Mouse (Mus musculus): ENCODE data around the gene Mtmr6. TPM values are rescaled to one million over a fixed set of nuclear protein-coding genes. Genes with fewer than 3 reads are reported as not detected.

Mtmr6 gene
- total and polyA plus RNA-seq, 2 experiments from 2014 or later = 21.8 to 29.0 TPM

GRCm38 (mm10) chr14:60254774-60255173 lies 10.3 kb upstream of the Mtmr6 start:
- Histone ChIP-seq H3K4me2 (ENCODE audit: low read depth, low read length) (no peak overlapping the region), H3K4me1 (ENCODE audit: control insufficient read depth, insufficient read depth) (peaks cover 7% of the 10 kb centered on the region; the same call in 1 of the 2 replicates), H3K36me3 (replicated peaks; ENCODE audit: control insufficient read depth, insufficient read depth, low read length) (no peaks in the 10 kb centered on the region), H3K9ac (replicated peaks; ENCODE audit: low read depth, low read length) (no peak overlapping the region), H3K27ac (ENCODE audit: low read depth) (no peak overlapping the region), H3K4me3 (ENCODE audit: low read depth, low read length) (no peak overlapping the region), H3K27me3 (ENCODE audit: control insufficient read depth, insufficient read depth, low read length) (no peaks in the 10 kb centered on the region), H3K9me3 (replicated peaks; ENCODE audit: control insufficient read depth, low read length) (no peaks in the 10 kb centered on the region)
- ATAC-seq (ENCODE audit: insufficient read depth, low read depth) (no peak), DNase-seq (ENCODE audit: low spot score) (no peak)
- TF ChIP-seq CTCF (IDR thresholded peaks at IDR 0.05; ENCODE audit: low read depth) = no peak
- no peak for TF ChIP-seq EP300 (IDR thresholded peaks at IDR 0.05; ENCODE audit: low read depth)

DNA sequence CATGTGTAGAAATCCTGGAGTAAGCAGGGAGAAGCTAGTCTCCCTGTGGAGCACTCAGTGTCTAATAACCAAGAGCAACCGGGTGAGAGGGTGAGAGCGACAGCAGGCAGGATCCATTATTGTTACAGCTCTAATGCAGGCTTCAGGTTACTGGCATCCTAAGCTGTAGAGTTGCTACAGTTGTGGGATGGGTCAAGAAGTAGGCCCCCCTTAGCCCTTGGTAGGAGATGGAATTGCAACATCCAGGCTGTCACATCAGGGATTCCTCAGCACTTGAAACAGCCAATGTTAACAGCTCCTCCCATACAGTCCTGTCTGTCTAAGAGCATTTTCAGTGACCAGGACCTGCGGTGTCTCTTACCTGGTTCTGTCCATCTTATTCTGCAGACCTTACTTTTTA lies 8.7 kb upstream of the Mtmr6 start:
- Histone ChIP-seq H3K9ac (replicated peaks; ENCODE audit: low read depth, low read length) (no peak overlapping the region), H3K9me3 (replicated peaks; ENCODE audit: control insufficient read depth, low read length) (no peaks in the 10 kb centered on the region), H3K27me3 (ENCODE audit: control insufficient read depth, insufficient read depth, low read length) (no peaks in the 10 kb centered on the region), H3K36me3 (replicated peaks; ENCODE audit: control insufficient read depth, insufficient read depth, low read length) (no peaks in the 10 kb centered on the region), H3K4me2 (ENCODE audit: low read depth, low read length) (no peak overlapping the region), H3K4me3 (ENCODE audit: low read depth, low read length) (no peak overlapping the region), H3K4me1 (ENCODE audit: control insufficient read depth, insufficient read depth) (peaks cover 7% of the 10 kb centered on the region; the same call in 1 of the 2 replicates), H3K27ac (ENCODE audit: low read depth) (no peak overlapping the region)
- DNase-seq (ENCODE audit: low spot score) (no peak), ATAC-seq (ENCODE audit: insufficient read depth, low read depth) (no peak)
- WGBS = 22% methylated on average over 3 of the region's 3 CpGs
- TF ChIP-seq EP300 (IDR thresholded peaks at IDR 0.05; ENCODE audit: low read depth) (no peak), CTCF (IDR thresholded peaks at IDR 0.05; ENCODE audit: low read depth) (no peak)

GRCm38 (mm10) chr14:60257101-60257500 lies 7.9 kb upstream of the Mtmr6 start:
- Histone ChIP-seq H3K9ac (replicated peaks; ENCODE audit: low read depth, low read length) (no peak overlapping the region), H3K36me3 (replicated peaks; ENCODE audit: control insufficient read depth, insufficient read depth, low read length) (no peaks in the 10 kb centered on the region), H3K27me3 (ENCODE audit: control insufficient read depth, insufficient read depth, low read length) (no peaks in the 10 kb centered on the region), H3K9me3 (replicated peaks; ENCODE audit: control insufficient read depth, low read length) (no peaks in the 10 kb centered on the region), H3K4me1 (ENCODE audit: control insufficient read depth, insufficient read depth) (peaks cover 6% of the 10 kb centered on the region; the same call in 1 of the 2 replicates), H3K4me3 (ENCODE audit: low read depth, low read length) (no peak overlapping the region), H3K4me2 (ENCODE audit: low read depth, low read length) (no peak overlapping the region), H3K27ac (ENCODE audit: low read depth) (no peak overlapping the region)
- DNase-seq (ENCODE audit: low spot score) (no peak), ATAC-seq (ENCODE audit: insufficient read depth, low read depth) (no peak)
- TF ChIP-seq EP300 (IDR thresholded peaks at IDR 0.05; ENCODE audit: low read depth) = no peak
- 70% methylated on average over 4 of the region's 4 CpGs for WGBS

- no peak for ATAC-seq (ENCODE audit: insufficient read depth, low read depth)
- no peak overlapping the region for H3K4me2 ChIP-seq (ENCODE audit: low read depth, low read length)
- no peak for TF ChIP-seq EP300 (IDR thresholded peaks at IDR 0.05; ENCODE audit: low read depth)
- no peak for TF ChIP-seq CTCF (IDR thresholded peaks at IDR 0.05; ENCODE audit: low read depth)
- WGBS = 85% methylated on average over 1 of the region's 1 CpGs
- H3K36me3 ChIP-seq (replicated peaks; ENCODE audit: control insufficient read depth, insufficient read depth, low read length) = no peaks in the 10 kb centered on the region
- no peaks in the 10 kb centered on the region for H3K9me3 ChIP-seq (replicated peaks; ENCODE audit: control insufficient read depth, low read length)
- no peak overlapping the region for H3K4me3 ChIP-seq (ENCODE audit: low read depth, low read length)
- H3K4me1 ChIP-seq (ENCODE audit: control insufficient read depth, insufficient read depth) = no peaks in the 10 kb centered on the region
- no peak for DNase-seq (ENCODE audit: low spot score)
- no peaks in the 10 kb centered on the region for H3K27me3 ChIP-seq (ENCODE audit: control insufficient read depth, insufficient read depth, low read length)
- H3K27ac ChIP-seq (ENCODE audit: low read depth) = no peak overlapping the region
- no peak overlapping the region for H3K9ac ChIP-seq (replicated peaks; ENCODE audit: low read depth, low read length)
These were observed 7.2 kb upstream of the Mtmr6 start for GRCm38 (mm10) chr14:60257851-60258250.

GRCm38 (mm10) chr14:60262316-60262715 lies 2.7 kb upstream of the Mtmr6 start:
- DNase-seq (ENCODE audit: low spot score) (no peak), ATAC-seq (ENCODE audit: insufficient read depth, low read depth) (no peak)
- Histone ChIP-seq H3K4me2 (ENCODE audit: low read depth, low read length) (no peak overlapping the region), H3K4me1 (ENCODE audit: control insufficient read depth, insufficient read depth) (no peaks in the 10 kb centered on the region; the same call in 1 of the 2 replicates), H3K4me3 (ENCODE audit: low read depth, low read length) (no peak overlapping the region), H3K27ac (ENCODE audit: low read depth) (no peak overlapping the region), H3K9me3 (replicated peaks; ENCODE audit: control insufficient read depth, low read length) (no peaks in the 10 kb centered on the region), H3K9ac (replicated peaks; ENCODE audit: low read depth, low read length) (no peak overlapping the region), H3K27me3 (ENCODE audit: control insufficient read depth, insufficient read depth, low read length) (no peaks in the 10 kb centered on the region), H3K36me3 (replicated peaks; ENCODE audit: control insufficient read depth, insufficient read depth, low read length) (no peaks in the 10 kb centered on the region)
- TF ChIP-seq EP300 (IDR thresholded peaks at IDR 0.05; ENCODE audit: low read depth) (no peak), CTCF (IDR thresholded peaks at IDR 0.05; ENCODE audit: low read depth) (no peak)
- 30% methylated on average over 7 of the region's 7 CpGs for WGBS

GRCm38 (mm10) chr14:60269333-60269732 lies 4.3 kb downstream of the Mtmr6 start:
- Histone ChIP-seq H3K27ac (ENCODE audit: low read depth) (no peak overlapping the region), H3K27me3 (ENCODE audit: control insufficient read depth, insufficient read depth, low read length) (no peaks in the 10 kb centered on the region), H3K36me3 (replicated peaks; ENCODE audit: control insufficient read depth, insufficient read depth, low read length) (no peaks in the 10 kb centered on the region), H3K4me3 (ENCODE audit: low read depth, low read length) (no peak overlapping the region), H3K9me3 (replicated peaks; ENCODE audit: control insufficient read depth, low read length) (no peaks in the 10 kb centered on the region), H3K9ac (replicated peaks; ENCODE audit: low read depth, low read length) (no peak overlapping the region), H3K4me2 (ENCODE audit: low read depth, low read length) (no peak overlapping the region), H3K4me1 (ENCODE audit: control insufficient read depth, insufficient read depth) (peaks cover 4% of the 10 kb centered on the region; the same call in 1 of the 2 replicates)
- no peak for TF ChIP-seq EP300 (IDR thresholded peaks at IDR 0.05; ENCODE audit: low read depth)
- TF ChIP-seq CTCF (IDR thresholded peaks at IDR 0.05; ENCODE audit: low read depth) = no peak
- 83% methylated on average over 6 of the region's 6 CpGs for WGBS
- DNase-seq (ENCODE audit: low spot score) (no peak), ATAC-seq (ENCODE audit: insufficient read depth, low read depth) (no peak)
